Mouse (Mus musculus): ENCODE measurements around the gene Nid1. TPM values are rescaled to one million over a fixed set of nuclear protein-coding genes. Genes with fewer than 3 reads are reported as not detected.

Nid1 gene
- 122 and 123 TPM in 2 replicates for polyA plus RNA-seq (2015; fragmentation: Nextera tagmentation; extraction: Ambion mirVana)

DNA sequence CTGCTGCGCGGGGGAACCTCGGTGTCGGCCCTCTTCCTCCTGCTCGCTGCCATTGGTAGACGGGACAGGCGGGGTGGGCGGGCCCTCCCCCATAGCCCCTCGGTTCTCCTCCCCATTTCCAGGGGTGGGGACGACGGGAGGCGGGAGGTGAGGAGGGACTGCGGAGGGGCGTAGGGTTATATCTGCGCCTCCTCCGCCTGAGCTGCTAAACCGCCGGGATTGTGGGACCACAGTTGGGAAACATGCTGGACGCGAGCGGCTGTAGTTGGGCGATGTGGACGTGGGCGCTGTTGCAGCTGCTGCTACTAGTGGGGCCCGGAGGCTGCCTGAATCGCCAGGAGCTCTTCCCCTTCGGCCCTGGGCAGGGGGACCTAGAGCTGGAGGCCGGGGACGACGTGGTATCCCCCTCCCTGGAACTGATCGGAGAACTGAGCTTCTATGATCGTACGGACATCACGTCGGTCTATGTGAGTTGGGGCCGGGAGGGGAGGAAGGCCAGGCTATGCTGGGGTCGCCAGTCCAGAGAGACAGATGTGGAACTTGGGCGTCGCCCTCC is at the start of gene Nid1:
TSS of gene Nid1 (plus strand) at position 92 of the 556 bp plus-strand sequence.

GRCm38 (mm10) chr13:13393228-13394095 is 43.9 kb upstream of the Nid1 start, which contains the start of gene Gpr137b:
TSS of gene Gpr137b (minus strand) at chr13:13394014.

Other genes with a start within 250 kb of the Nid1 start
- 4.3 and 4.5 TPM in 2 replicates for gene Gpr137b, start 43.5 kb upstream of the Nid1 start, polyA plus RNA-seq (2015; fragmentation: Nextera tagmentation; extraction: Ambion mirVana)
- gene Lyst, start 152.8 kb downstream of the Nid1 start, polyA plus RNA-seq (2015; fragmentation: Nextera tagmentation; extraction: Ambion mirVana): 1.3 and 1.9 TPM in 2 replicates